Mouse (Mus musculus) forebrain, embryonic 16.5 days (tissue): ENCODE results near the gene Gm20532. TPM values are rescaled to one million over a fixed set of nuclear protein-coding genes. Genes with fewer than 3 reads are reported as not detected.

ENCODE experiments used
- ATAC-seq: fragments of 200-750 bp; cut with Nextera tagmentation; 2 replicates; pipeline ENCODE4 v1.8.0; 2017; ENCODE audit warnings: mild to moderate bottlenecking, moderate library complexity
- H3K27ac ChIP-seq: fragments of 300-500 bp; sonication (generic); 2 replicates; pipeline ENCODE4 v1.5.1; 2014; ENCODE audit warnings: low read length, control low read depth
- H3K27me3 ChIP-seq: fragments of 300-500 bp; sonication (generic); replicated peaks from 2 replicates; pipeline ENCODE4 v1.6.1; 2014; ENCODE audit warnings: low read length; ENCODE audit not compliant: control insufficient read depth, insufficient read depth
- H3K36me3 ChIP-seq: fragments of 300-500 bp; sonication (generic); 2 replicates; pipeline ENCODE4 v1.6.1; 2014; ENCODE audit not compliant: control insufficient read depth, insufficient read depth
- H3K4me1 ChIP-seq: fragments of 300-500 bp; sonication (generic); replicated peaks from 2 replicates; pipeline ENCODE4 v1.6.1; 2014; ENCODE audit warnings: low read length; ENCODE audit not compliant: control insufficient read depth, insufficient read depth
- H3K4me2 ChIP-seq: fragments of 300-500 bp; sonication (generic); 2 replicates; pipeline ENCODE4 v1.6.1; 2014; ENCODE audit warnings: mild to moderate bottlenecking, low read length, control low read depth
- H3K4me3 ChIP-seq: fragments of 300-500 bp; sonication (generic); replicated peaks from 2 replicates; pipeline ENCODE4 v1.5.1; 2014; ENCODE audit warnings: mild to moderate bottlenecking, low read length, control low read depth
- H3K9ac ChIP-seq: fragments of 300-500 bp; sonication (generic); replicated peaks from 2 replicates; pipeline ENCODE4 v1.6.1; 2014; ENCODE audit warnings: low read depth, low read length, control low read depth
- H3K9me3 ChIP-seq: fragments of 300-500 bp; sonication (generic); 2 replicates; pipeline ENCODE4 v1.6.1; 2016; ENCODE audit warnings: low read length; ENCODE audit not compliant: control insufficient read depth
- WGBS: fragments of 180-500 bp; shearing (Covaris S2); extraction: QIAGEN DNeasy Blood & Tissue Kit; methylation state at CpG from one replicate; pipeline ENCODE4 v1.1.7; 2014; 5-methylcytosine and 5-hydroxymethylcytosine counted together
- polyA plus RNA-seq: library from polyadenylated mRNA; unstranded; fragments of >200 nt; fragmentation: Nextera tagmentation; extraction: Ambion mirVana; gene quantifications from 2 replicates; pipeline ENCODE4 v1.2.1, GENCODE M21; 2015

Gm20532 gene
- polyA plus RNA-seq, 1 experiment from 2014 or later: not detected

DNA sequence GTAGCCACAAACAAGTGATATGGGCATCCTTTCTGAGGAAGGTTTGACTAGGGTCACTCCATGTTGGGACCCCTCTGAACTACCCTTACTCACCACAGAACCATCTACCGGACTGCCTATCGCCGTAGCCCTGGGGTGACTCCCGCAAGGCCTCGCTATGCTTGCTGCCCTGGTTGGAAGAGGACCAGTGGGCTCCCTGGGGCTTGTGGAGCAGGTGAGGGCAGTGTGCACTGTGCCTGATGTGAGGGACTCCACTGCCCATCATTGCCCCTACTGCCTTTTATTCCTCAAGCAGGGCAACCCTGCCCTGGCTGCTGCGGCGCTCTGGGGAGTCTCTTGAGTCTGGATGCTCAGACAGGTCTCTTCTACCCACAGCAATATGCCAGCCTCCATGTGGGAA, 3.8 kb downstream of the Gm20532 start:
- H3K27me3 ChIP-seq: no peaks in the 10 kb centered on the region
- ATAC-seq: no peak
- no peak overlapping the region for H3K9ac ChIP-seq
- H3K27ac ChIP-seq: no peak overlapping the region
- H3K4me1 ChIP-seq: peaks cover 12% of the 10 kb centered on the region
- no peaks in the 10 kb centered on the region for H3K9me3 ChIP-seq
- no peak overlapping the region for H3K4me2 ChIP-seq
- H3K4me3 ChIP-seq: no peak overlapping the region
- WGBS: 95% methylated on average over 7 of the region's 7 CpGs
- no peaks in the 10 kb centered on the region for H3K36me3 ChIP-seq

DNA sequence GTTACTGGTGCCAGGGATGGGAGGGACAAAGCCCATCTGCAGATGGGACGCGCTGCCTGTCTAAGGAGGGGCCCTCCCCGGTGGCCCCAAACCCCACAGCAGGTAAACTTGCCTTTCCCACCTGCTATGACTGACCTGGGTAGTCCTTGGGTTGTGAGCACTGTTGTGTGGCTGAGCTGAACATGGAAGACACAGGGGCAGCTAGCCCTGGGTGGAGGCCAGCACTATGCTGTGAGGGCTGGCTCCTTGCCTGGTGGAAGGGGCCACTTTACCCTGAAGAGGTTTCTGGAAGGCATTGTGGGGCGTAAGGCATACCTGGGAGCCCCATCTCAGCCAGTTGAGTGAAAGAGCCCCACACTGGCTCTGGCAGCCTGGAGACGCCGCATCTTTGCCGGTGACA, 4.5 kb downstream of the Gm20532 start:
- H3K36me3 ChIP-seq: no peaks in the 10 kb centered on the region
- ATAC-seq: no peak

DNA sequence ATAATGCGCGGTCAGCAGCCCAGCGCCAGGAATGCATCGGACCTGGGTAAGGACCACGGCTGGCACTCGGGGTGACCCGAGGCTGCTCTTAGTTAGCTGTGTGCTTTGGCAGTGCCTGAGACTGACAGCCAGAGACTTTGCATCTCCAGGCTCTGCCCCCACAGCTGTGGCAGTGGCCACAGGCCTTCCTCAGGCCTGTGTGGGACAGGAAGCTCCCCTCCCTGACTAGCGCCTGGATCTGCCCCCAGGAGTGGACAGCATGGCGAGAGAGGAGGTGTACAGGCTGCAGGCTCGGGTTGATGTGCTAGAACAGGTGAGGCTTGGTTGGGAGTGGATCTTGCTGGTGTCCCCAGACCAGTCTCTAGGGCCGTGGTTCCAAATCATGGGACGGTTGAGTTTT, 5.0 kb downstream of the Gm20532 start:
- Histone ChIP-seq H3K27ac (no peak overlapping the region), H3K4me2 (no peak overlapping the region), H3K9ac (no peak overlapping the region), H3K27me3 (no peaks in the 10 kb centered on the region), H3K4me1 (peaks cover 10% of the 10 kb centered on the region), H3K36me3 (no peaks in the 10 kb centered on the region), H3K4me3 (no peak overlapping the region), H3K9me3 (no peaks in the 10 kb centered on the region)
- ATAC-seq: no peak
- WGBS: 84% methylated on average over 12 of the region's 12 CpGs

More for the DNA sequence above, 4.5 kb downstream of the Gm20532 start:
- Histone ChIP-seq H3K9me3 (no peaks in the 10 kb centered on the region), H3K27me3 (no peaks in the 10 kb centered on the region), H3K4me2 (no peak overlapping the region), H3K4me3 (no peak overlapping the region), H3K27ac (no peak overlapping the region), H3K9ac (no peak overlapping the region), H3K4me1 (peaks cover 12% of the 10 kb centered on the region)
- 83% methylated on average over 7 of the region's 7 CpGs for WGBS

DNA sequence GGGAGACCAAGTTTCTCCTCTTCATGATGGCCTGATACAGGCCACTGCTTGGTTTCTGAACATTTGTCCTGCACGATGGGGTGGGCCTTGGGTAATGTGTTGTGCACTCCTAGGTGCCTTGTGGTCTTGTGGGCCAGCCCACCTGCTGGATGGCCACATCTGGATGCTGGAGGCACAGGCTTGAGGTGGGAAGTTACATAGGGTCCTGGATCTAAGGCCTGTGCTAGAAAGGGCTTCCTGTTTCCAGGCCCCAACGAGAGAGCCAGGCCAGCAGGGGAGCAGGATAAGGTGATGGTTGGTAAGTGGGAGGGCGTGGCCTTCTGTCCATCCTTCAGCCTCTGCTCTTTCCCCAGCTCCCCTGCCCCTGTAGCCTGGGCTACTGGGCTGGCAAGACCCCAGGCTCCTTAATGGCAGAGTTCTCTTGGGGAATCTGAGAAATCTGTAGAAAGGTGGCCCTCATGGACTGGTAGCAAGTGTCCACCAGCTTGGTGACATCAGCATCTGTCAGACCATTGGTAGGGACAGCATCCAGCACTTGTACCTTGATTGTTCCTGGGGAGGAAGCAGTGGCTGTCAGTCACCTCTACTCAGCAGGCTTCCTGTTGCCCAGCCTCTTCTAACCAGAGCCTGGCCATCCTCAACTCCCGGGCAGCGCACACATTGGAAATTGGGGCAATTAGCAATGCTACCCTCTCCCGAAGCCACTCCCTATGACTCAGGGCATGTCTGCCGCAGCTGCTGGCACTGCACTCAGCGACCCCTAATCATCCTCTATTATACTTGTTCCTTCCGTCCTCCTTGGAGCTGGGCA, 7.0 kb downstream of the Gm20532 start:
- Histone ChIP-seq H3K4me1 (no peaks in the 10 kb centered on the region), H3K27ac (no peak overlapping the region), H3K9ac (no peak overlapping the region), H3K4me3 (no peak overlapping the region), H3K27me3 (no peaks in the 10 kb centered on the region), H3K36me3 (no peaks in the 10 kb centered on the region), H3K9me3 (no peaks in the 10 kb centered on the region), H3K4me2 (no peak overlapping the region)
- ATAC-seq: no peak
- WGBS: 74% methylated on average over 9 of the region's 9 CpGs

DNA sequence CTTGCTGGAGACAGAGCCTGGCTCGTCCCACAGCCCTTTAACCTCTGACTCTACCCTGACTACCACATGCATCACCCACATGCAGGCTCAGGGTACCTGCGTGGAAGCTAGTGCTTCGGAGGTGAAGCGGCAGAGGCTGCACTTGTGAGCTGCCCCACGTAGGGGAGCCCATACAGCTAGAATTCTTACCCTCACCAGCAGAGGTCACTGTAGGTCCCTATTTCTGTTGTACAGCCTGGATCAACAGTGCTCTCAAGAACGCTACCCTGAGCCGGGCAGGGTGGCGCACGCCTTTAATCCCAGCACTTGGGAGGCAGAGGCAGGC, 7.5 kb downstream of the Gm20532 start:
- no peaks in the 10 kb centered on the region for H3K27me3 ChIP-seq
- no peaks in the 10 kb centered on the region for H3K9me3 ChIP-seq
- H3K4me2 ChIP-seq: no peak overlapping the region
- H3K4me3 ChIP-seq: no peak overlapping the region
- 71% methylated on average over 9 of the region's 9 CpGs for WGBS
- no peak overlapping the region for H3K27ac ChIP-seq
- no peak overlapping the region for H3K9ac ChIP-seq
- no peaks in the 10 kb centered on the region for H3K4me1 ChIP-seq
- ATAC-seq: no peak
- no peaks in the 10 kb centered on the region for H3K36me3 ChIP-seq

DNA sequence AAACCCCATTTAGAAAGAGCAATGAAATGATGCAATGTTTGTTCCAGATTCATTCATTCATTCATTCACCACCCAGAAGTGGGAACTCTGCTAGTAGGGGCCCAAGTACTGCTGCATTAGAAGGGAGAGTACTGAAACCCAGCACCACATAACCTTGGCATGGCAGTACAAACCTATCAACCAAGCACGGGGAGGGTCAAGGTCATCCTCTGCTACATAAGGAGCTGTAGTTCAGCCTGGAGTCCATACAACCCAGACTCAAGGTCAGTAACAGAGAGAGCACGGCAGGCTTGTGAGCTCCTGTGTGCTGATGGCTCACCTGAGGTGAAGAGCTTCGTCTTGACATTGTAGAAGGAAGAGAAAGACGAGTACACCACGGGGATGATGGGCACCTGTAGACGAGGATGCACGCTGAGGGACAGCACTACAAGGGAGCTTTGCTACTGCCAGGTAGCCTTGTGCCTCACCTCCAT, 8.1 kb downstream of the Gm20532 start:
- no peak overlapping the region for H3K9ac ChIP-seq
- H3K4me1 ChIP-seq: no peaks in the 10 kb centered on the region
- no peaks in the 10 kb centered on the region for H3K9me3 ChIP-seq
- H3K27ac ChIP-seq: no peak overlapping the region
- 87% methylated on average over 7 of the region's 7 CpGs for WGBS
- H3K4me2 ChIP-seq: no peak overlapping the region
- H3K36me3 ChIP-seq: no peaks in the 10 kb centered on the region
- H3K4me3 ChIP-seq: no peak overlapping the region
- no peak for ATAC-seq
- H3K27me3 ChIP-seq: no peaks in the 10 kb centered on the region

DNA sequence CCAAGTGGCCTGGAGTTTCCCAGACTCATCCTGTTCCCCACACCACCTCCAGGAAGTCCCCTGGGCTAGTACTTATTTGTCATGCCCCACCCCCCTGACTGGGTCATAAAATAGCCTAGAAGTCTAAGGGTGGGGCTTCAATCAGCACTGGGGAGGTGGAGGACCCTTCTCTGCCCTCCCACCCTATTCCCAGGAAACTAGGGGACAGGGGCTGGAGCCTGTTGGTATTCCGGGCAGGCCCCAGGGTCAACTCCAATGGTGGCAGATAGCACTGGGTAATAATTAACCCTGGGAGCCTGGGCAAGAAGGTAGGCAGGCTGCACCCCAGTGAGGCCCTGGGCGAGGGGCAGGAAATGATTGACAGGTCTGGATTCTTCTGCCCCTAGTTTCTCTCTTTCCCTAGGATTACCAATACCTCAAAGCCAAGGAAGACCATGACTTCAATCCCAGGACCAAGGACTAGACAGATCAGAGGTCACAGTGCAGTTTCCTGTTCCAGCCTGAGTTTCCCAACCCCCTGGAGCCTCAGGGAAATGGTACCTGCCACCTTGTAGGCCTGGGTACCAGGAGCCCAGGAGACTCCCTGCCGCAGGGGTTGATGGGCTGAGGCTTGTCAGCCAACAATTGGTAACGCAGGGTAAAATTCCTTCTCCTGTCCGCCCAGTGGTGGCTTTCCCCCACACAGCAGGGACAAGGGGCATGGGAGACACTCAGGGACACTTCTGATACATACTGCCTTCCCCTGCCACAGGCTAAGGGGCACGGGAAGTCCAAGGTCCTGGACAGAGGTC, 8.7 kb downstream of the Gm20532 start:
- WGBS: 79% methylated on average over 6 of the region's 6 CpGs

DNA sequence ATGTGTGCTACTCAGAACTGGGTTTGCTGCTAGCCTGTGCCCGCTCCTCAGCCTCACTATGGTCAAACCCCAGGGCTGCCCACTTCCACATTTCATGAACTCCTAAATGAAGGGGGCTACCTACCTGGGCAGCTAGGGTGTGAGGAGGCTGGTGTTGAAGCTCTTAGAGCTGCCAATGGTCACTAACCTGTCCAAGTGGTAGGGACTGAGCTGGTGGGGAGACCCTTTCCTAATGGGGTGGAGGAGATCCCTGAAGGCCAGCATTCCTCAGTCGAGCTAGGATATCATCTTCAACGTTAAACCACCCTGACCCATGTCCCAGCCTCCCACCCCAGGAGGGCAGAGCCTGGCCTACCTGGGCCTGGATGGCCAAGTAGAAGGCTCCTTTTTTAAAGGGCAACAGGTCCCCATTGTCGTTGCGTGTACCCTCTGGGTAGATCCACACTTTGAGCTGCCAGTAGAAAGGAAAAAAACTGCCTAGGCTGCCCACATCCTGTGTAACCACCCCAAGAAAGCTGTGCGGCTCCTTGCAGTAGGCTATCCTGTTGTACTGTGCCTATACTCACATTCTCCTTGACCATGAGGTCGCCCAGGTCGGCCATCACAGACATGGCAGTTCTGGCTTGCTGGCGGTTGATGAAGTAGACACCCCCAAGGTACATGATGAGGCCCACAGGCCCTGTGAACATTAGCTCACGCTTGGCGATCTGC, 9.4 kb downstream of the Gm20532 start:
- Histone ChIP-seq H3K4me2 (no peak overlapping the region), H3K27me3 (no peaks in the 10 kb centered on the region), H3K9me3 (no peaks in the 10 kb centered on the region), H3K4me1 (no peaks in the 10 kb centered on the region), H3K27ac (no peak overlapping the region), H3K36me3 (no peaks in the 10 kb centered on the region), H3K4me3 (no peak overlapping the region), H3K9ac (no peak overlapping the region)
- no peak for ATAC-seq
- 92% methylated on average over 11 of the region's 11 CpGs for WGBS

More for the DNA sequence above, 8.7 kb downstream of the Gm20532 start:
- no peaks in the 10 kb centered on the region for H3K36me3 ChIP-seq
- ATAC-seq: no peak
- no peaks in the 10 kb centered on the region for H3K4me1 ChIP-seq
- H3K27ac ChIP-seq: no peak overlapping the region
- no peak overlapping the region for H3K4me2 ChIP-seq
- H3K9me3 ChIP-seq: no peaks in the 10 kb centered on the region
- H3K27me3 ChIP-seq: no peaks in the 10 kb centered on the region
- no peak overlapping the region for H3K9ac ChIP-seq
- no peak overlapping the region for H3K4me3 ChIP-seq

DNA sequence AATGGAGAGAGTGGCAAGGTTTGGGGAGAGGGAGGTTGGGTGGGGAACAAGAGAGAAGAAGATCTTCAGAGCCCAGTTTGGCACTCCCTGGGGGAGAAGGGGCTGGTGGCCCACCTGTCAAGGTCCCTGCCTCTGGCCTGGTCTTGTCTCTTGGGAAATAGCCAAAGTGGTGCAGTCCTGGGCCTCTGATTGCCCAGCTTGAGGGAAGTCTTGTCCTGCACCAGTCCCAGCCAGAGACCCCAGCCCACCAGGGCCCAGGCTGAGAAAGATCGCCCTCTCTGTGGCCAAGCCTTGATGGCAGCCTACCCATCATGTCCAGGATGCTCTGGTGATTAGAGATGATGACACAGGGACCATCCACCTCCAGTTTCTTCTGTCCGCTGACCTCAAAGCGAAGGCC, 10.5 kb downstream of the Gm20532 start:
- Histone ChIP-seq H3K4me3 (no peak overlapping the region), H3K27ac (no peak overlapping the region), H3K9me3 (no peaks in the 10 kb centered on the region), H3K4me1 (no peaks in the 10 kb centered on the region), H3K9ac (no peak overlapping the region), H3K36me3 (no peaks in the 10 kb centered on the region), H3K4me2 (no peak overlapping the region), H3K27me3 (no peaks in the 10 kb centered on the region)
- ATAC-seq: no peak
- 90% methylated on average over 3 of the region's 3 CpGs for WGBS
